Mouse (Mus musculus): ENCODE data around the gene Ten1.

DNA sequence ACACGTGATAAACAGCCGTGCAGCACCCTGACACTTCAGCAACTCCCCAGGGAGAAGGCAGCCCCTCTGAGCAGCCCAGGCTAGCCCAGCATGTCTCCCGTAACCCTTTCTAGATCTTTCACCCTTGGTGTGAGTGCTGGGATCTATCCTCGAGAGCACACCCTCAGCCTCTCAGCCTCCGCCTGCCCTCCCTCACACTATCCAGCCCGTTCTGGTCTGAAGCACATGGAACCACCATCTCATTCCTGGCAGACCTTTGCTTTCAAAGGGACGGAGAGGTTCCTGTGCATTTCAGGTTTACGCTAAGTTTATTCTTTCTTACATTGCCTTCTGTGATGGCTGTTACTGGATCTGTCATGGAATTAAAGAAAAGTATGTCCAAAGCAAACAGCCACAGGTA is 45.9 kb downstream of the Ten1 start:
- TF ChIP-seq POLR2A (IDR thresholded peaks at IDR 0.05; ENCODE audit: insufficient read depth, low read length) (no peak), CTCF (IDR thresholded peaks at IDR 0.05; ENCODE audit: low read depth, low read length) (no peak)
